Mouse (Mus musculus): Measurements from ENCODE around the gene 6330403K07Rik. TPM values are rescaled to one million over a fixed set of nuclear protein-coding genes. Genes with fewer than 3 reads are reported as not detected.

The 6330403K07Rik gene
- polyA plus RNA-seq, 1 experiment, result 0.83 TPM

- DNase-seq, result peak; percentile 96
- Histone ChIP-seq H3K27me3 (replicated peaks; ENCODE audit: control insufficient read depth, insufficient read depth, low read length) (no peaks in the 10 kb centered on the region), H3K27ac (ENCODE audit: insufficient read depth, low read depth, low read length) (peak within 1 kb of the TSS; percentile 67; the same call in 1 of the 2 replicates), H3K4me1 (ENCODE audit: control insufficient read depth, insufficient read depth, low read length) (peaks cover 3% of the 10 kb centered on the region; the same call in 1 of the 2 replicates), H3K36me3 (ENCODE audit: control insufficient read depth, insufficient read depth, low read length) (peaks cover 2% of the 10 kb centered on the region; the same call in 1 of the 2 replicates), H3K4me3 (ENCODE audit: insufficient read depth, low read depth, low read length) (peak within 1 kb of the TSS; percentile 98)
- peak; percentile 46 for TF ChIP-seq POLR2A (IDR thresholded peaks at IDR 0.05; ENCODE audit: low read depth, low read length)
- TF ChIP-seq CTCF (conservative IDR thresholded peaks at IDR 0.05; ENCODE audit: insufficient read depth, insufficient read length, low read depth, low read length), result peak; percentile 82
- under 1% methylated on average over 58 of the region's 64 CpGs for WGBS
These were observed 50.6 kb downstream of the 6330403K07Rik start, which contains the start of gene C1qbp for GRCm38 (mm10) chr11:70982557-70983228. Gene C1qbp (minus strand): TSS chr11:70983026.

- Histone ChIP-seq H3K27ac (ENCODE audit: insufficient read depth, low read depth, low read length) (no peak overlapping the region), H3K4me1 (ENCODE audit: control insufficient read depth, insufficient read depth, low read length) (peaks cover 3% of the 10 kb centered on the region; the same call in 1 of the 2 replicates), H3K4me3 (ENCODE audit: insufficient read depth, low read depth, low read length) (peak overlapping the region; percentile 98), H3K36me3 (ENCODE audit: control insufficient read depth, insufficient read depth, low read length) (peaks cover 2% of the 10 kb centered on the region; the same call in 1 of the 2 replicates), H3K27me3 (replicated peaks; ENCODE audit: control insufficient read depth, insufficient read depth, low read length) (no peaks in the 10 kb centered on the region)
- TF ChIP-seq CTCF (conservative IDR thresholded peaks at IDR 0.05; ENCODE audit: insufficient read depth, insufficient read length, low read depth, low read length) (no peak), POLR2A (IDR thresholded peaks at IDR 0.05; ENCODE audit: low read depth, low read length) (no peak)
- WGBS, result 5% methylated on average over 12 of the region's 12 CpGs
- no peak for DNase-seq
These were observed 51.3 kb downstream of the 6330403K07Rik start for GRCm38 (mm10) chr11:70982030-70982429.

Other genes with a start within 250 kb of the 6330403K07Rik start
- gene Scimp, start 220.9 kb downstream of the 6330403K07Rik start, polyA plus RNA-seq (2012; rRNA removed), result 1.7 and 2.4 TPM in 2 replicates
- gene Rabep1, start 188.7 kb downstream of the 6330403K07Rik start, polyA plus RNA-seq (2012; rRNA removed), result 3.7 and 4.7 TPM in 2 replicates
- 23.0 and 23.7 TPM in 2 replicates for gene Nup88, start 63.5 kb downstream of the 6330403K07Rik start, polyA plus RNA-seq (2012; rRNA removed)
- 55.3 and 57.2 TPM in 2 replicates for gene Rpain, start 63.3 kb downstream of the 6330403K07Rik start, polyA plus RNA-seq (2012; rRNA removed)
- 111 and 138 TPM in 2 replicates for gene C1qbp, start 50.5 kb downstream of the 6330403K07Rik start, polyA plus RNA-seq (2012; rRNA removed)
- 14.9 and 21.7 TPM in 2 replicates for gene Dhx33, start 29.1 kb downstream of the 6330403K07Rik start, polyA plus RNA-seq (2012; rRNA removed)
- gene Mis12, start 13.9 kb downstream of the 6330403K07Rik start, polyA plus RNA-seq (2012; rRNA removed), result 2.2 and 4.1 TPM in 2 replicates
- 14.2 and 20.1 TPM in 2 replicates for gene Derl2, start 13.7 kb downstream of the 6330403K07Rik start, polyA plus RNA-seq (2012; rRNA removed)
- 0.04 and 0.08 TPM in 2 replicates for gene Nlrp1a, start 111.2 kb upstream of the 6330403K07Rik start, polyA plus RNA-seq (2012; rRNA removed)
- 0.22 and 0.23 TPM in 2 replicates for gene Nlrp1b, start 197.2 kb upstream of the 6330403K07Rik start, polyA plus RNA-seq (2012; rRNA removed)

Data from kidney, adult 2 months (tissue).